Mouse (Mus musculus) spleen, adult 2 months (tissue): ENCODE data around the gene Ezh1. TPM values are rescaled to one million over a fixed set of nuclear protein-coding genes. Genes with fewer than 3 reads are reported as not detected.

Experiments
- DNase-seq, 2 experiments: peaks; one replicate each; pipeline versions ENCODE4 v3.0.0 to v3.0.0-alpha.2; 2012 to 2021; ENCODE audit warnings: low spot score in 2 of 2, low read depth in 1 of 2
- H3K27ac ChIP-seq: fragments of 200-500 bp; 2 replicates; pipeline ENCODE4 v1.5.1; 2012; ENCODE audit warnings: low read length, inconsistent platforms; ENCODE audit not compliant: insufficient read depth
- H3K27me3 ChIP-seq: fragments of 200-500 bp; 2 replicates; pipeline ENCODE4 v1.6.1; 2012; ENCODE audit warnings: mild to moderate bottlenecking, moderate library complexity, low read length, inconsistent platforms; ENCODE audit not compliant: control insufficient read depth, insufficient read depth
- H3K36me3 ChIP-seq: fragments of 200-500 bp; 2 replicates; pipeline ENCODE4 v1.6.1; 2012; ENCODE audit warnings: mild to moderate bottlenecking, low read length, inconsistent platforms; ENCODE audit not compliant: control insufficient read depth, insufficient read depth
- H3K4me1 ChIP-seq: fragments of 200-500 bp; 2 replicates; pipeline ENCODE4 v1.6.1; 2011; ENCODE audit warnings: inconsistent platforms; ENCODE audit not compliant: control insufficient read depth, insufficient read depth, insufficient read length
- H3K4me3 ChIP-seq: fragments of 200-500 bp; 2 replicates; pipeline ENCODE4 v1.5.1; 2011; ENCODE audit warnings: mild to moderate bottlenecking, inconsistent platforms; ENCODE audit not compliant: insufficient read depth, insufficient read length; ENCODE audit errors: extremely low read depth
- CTCF ChIP-seq: fragments of 200-500 bp; IDR thresholded peaks from 2 replicates; pipeline ENCODE4 v1.5.1; 2011; ENCODE audit warnings: mild to moderate bottlenecking, inconsistent platforms; ENCODE audit not compliant: insufficient read depth, insufficient read length, insufficient replicate concordance; ENCODE audit errors: extremely low read depth
- POLR2A ChIP-seq: fragments of 200-500 bp; IDR thresholded peaks from 2 replicates; pipeline ENCODE4 v1.6.1; 2011; ENCODE audit warnings: low read depth, low read length, inconsistent platforms
- WGBS: fragments of 180-500 bp; shearing (Covaris S2); methylation state at CpG from one replicate; pipeline ENCODE4 v1.1.7; 2018; 5-methylcytosine and 5-hydroxymethylcytosine counted together
- polyA plus RNA-seq: library from polyadenylated mRNA; depleted of rRNA; stranded (reverse); fragments of >200 nt; gene quantifications from 2 replicates; pipeline ENCODE4 v1.2.3, GENCODE M21; 2012

Gene Ezh1
- polyA plus RNA-seq, 1 experiment, result 30.9 TPM

DNA sequence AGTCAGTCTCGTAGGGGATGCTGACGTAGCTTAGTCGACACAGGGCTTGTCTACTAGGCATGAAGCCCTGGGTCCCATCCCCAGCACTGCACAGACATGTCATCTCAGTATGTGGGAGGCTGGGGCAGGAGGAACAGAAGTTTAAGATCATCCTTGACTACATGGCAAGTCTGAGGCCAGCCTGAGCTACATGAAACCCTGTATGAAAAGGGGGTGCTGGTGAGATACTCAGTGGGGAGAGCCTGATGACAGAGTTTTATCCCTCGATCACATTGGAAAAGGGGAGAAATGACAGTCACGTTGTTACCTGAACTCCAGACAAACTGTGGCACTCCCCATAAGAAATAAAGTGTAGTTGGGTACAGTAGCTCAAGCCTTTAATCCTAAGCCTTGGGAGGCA lies 38.7 kb downstream of the Ezh1 start:
- H3K4me1 ChIP-seq, result no peaks in the 10 kb centered on the region
- no peak for DNase-seq
- no peaks in the 10 kb centered on the region for H3K36me3 ChIP-seq
- WGBS, result 93% methylated on average over 5 of the region's 5 CpGs
- no peak for TF ChIP-seq POLR2A
- no peak for TF ChIP-seq CTCF
- H3K4me3 ChIP-seq, result no peak overlapping the region
- H3K27me3 ChIP-seq, result no peaks in the 10 kb centered on the region
- H3K27ac ChIP-seq, result no peak overlapping the region

- TF ChIP-seq CTCF (no peak), POLR2A (no peak)
- 96% methylated on average over 27 of the region's 27 CpGs for WGBS
- no peak overlapping the region for H3K4me3 ChIP-seq
- no peak for DNase-seq
- H3K27ac ChIP-seq, result no peak overlapping the region
- H3K27me3 ChIP-seq, result no peaks in the 10 kb centered on the region
- no peaks in the 10 kb centered on the region for H3K36me3 ChIP-seq
- no peaks in the 10 kb centered on the region for H3K4me1 ChIP-seq
Measured at GRCm38 (mm10) chr11:101186526-101187247, 39.6 kb downstream of the Ezh1 start.

GRCm38 (mm10) chr11:101185441-101185840 lies 40.8 kb downstream of the Ezh1 start:
- Histone ChIP-seq H3K4me3 (no peak overlapping the region), H3K4me1 (no peaks in the 10 kb centered on the region), H3K36me3 (no peaks in the 10 kb centered on the region), H3K27ac (no peak overlapping the region), H3K27me3 (no peaks in the 10 kb centered on the region)
- DNase-seq, result no peak
- 92% methylated on average over 4 of the region's 4 CpGs for WGBS
- no peak for TF ChIP-seq POLR2A
- TF ChIP-seq CTCF, result no peak

- TF ChIP-seq POLR2A (no peak), CTCF (no peak)
- H3K4me1 ChIP-seq, result no peaks in the 10 kb centered on the region
- DNase-seq, result no peak
- H3K4me3 ChIP-seq, result no peak overlapping the region
- no peak overlapping the region for H3K27ac ChIP-seq
- WGBS, result 93% methylated on average over 12 of the region's 12 CpGs
- H3K27me3 ChIP-seq, result no peaks in the 10 kb centered on the region
- H3K36me3 ChIP-seq, result no peaks in the 10 kb centered on the region
Measured at GRCm38 (mm10) chr11:101184984-101185383, 41.3 kb downstream of the Ezh1 start.

DNA sequence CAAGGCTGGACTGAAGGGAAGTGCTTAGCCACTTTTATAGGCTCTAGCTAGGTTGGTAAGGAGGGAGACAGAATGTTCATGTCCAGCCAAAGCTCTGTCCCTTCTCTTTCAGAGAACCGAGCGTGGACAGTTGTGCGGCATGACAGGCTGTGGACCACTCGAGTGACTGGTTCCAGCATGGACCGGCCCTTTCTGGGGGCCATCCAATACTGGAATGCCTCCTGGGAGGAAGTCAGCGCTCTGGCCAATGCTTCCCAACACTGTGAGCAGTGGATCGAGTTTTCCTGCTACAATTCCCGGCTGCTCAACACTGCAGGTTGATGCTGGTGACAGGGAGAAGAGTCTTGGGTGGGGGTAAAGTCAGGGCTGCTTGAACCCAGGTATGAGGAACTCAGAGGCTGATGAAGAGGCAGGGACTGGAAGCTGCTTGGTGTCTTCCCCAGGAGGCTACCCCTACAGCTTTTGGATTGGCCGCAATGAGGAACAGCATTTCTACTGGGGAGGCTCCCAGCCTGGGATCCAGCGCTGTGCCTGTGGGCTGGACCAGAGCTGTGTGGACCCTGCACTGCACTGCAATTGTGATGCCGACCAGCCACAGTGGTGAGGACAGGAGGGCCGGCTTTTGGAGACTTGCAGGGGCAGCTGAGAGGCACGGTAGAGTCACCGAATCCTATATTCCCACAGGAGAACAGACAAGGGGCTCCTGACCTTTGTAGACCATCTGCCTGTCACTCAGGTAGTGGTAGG lies 43.3 kb downstream of the Ezh1 start:
- H3K27me3 ChIP-seq, result no peaks in the 10 kb centered on the region
- 80% methylated on average over 14 of the region's 14 CpGs for WGBS

DNA sequence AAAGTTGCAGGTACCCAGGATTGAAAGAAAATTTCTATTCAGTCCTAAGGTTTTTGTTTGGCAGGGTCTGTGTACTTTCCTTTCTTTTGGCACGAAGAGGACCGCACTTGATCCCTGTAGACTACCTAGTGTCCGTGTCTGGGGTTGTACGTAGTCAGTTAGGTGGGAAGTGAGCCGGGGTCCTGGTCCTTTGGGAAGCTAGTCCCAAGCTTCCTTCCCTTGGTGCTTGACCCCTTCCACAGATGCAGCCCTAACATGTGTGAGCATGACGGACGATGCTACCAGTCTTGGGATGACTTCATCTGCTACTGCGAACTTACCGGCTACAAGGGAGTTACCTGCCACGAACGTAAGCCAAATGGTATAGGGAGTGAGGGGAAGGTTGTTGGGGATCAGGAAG lies 44.3 kb downstream of the Ezh1 start:
- no peak overlapping the region for H3K27ac ChIP-seq
- no peaks in the 10 kb centered on the region for H3K27me3 ChIP-seq
- no peak for DNase-seq
- no peaks in the 10 kb centered on the region for H3K4me1 ChIP-seq
- 93% methylated on average over 11 of the region's 11 CpGs for WGBS
- no peaks in the 10 kb centered on the region for H3K36me3 ChIP-seq
- no peak for TF ChIP-seq CTCF
- TF ChIP-seq POLR2A, result no peak
- no peak overlapping the region for H3K4me3 ChIP-seq

More for the DNA sequence above, 43.3 kb downstream of the Ezh1 start:
- TF ChIP-seq POLR2A (no peak), CTCF (no peak)
- H3K4me1 ChIP-seq, result no peaks in the 10 kb centered on the region
- no peaks in the 10 kb centered on the region for H3K36me3 ChIP-seq
- no peak for DNase-seq
- no peak overlapping the region for H3K27ac ChIP-seq
- H3K4me3 ChIP-seq, result no peak overlapping the region
